Mouse (Mus musculus): ENCODE data around the gene Wipi1.

DNA sequence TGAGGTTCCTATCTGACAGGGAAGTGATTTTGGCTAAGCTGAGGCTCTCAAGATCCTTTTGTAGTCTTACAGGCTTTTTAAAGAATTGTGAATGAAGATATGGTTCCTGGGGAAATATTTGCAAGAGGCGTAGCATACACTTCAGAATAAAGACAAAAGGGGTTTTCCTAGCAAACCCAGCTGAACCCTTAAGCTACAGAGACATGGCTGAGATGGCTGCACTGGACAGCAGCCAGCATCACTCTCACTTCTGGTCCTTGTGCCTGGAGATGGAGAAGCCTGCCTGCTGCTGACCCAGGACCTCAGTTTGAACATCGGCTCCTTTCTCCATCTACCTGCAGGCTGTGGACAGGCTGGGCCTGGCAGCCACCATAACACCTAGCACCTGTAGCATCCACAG is 37.2 kb downstream of the Wipi1 start:
- TF ChIP-seq CTCF (IDR thresholded peaks at IDR 0.05; ENCODE audit: low read depth) (no peak), EP300 (IDR thresholded peaks at IDR 0.05; ENCODE audit: low read depth) (no peak)
